Mouse (Mus musculus): Measurements from ENCODE around the gene Med25. TPM values are rescaled to one million over a fixed set of nuclear protein-coding genes. Genes with fewer than 3 reads are reported as not detected.

The Med25 gene
- total RNA-seq, 4 experiments from 2014 or later, result 79.8 to 88.1 (median 85.0) TPM

DNA sequence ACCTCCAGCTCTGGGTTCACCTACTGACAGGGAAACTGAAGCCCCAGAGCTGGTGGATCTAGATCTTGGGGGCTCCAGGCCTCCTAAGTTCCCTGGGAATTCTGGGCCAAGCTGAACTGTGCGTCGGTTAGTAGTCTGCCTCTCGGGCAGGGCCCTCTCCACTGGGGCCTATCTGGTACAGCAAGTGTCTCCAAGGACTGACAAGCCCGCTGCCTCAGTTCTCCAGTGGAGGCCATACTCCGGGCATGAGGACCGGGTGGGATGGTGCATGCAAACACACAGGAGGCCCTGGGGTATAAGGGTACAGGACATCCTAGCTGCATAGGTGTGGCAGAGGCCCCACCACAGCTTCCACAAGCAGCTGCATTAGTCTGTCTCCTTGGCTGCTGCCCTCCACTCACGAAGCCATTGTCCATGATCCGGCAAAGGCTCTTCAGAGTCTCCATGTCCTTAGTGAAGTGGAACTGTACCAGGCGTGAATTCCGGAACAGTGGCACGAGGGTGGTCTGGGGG lies 28.5 kb downstream of the Med25 start:
- no peak for DNase-seq (ENCODE audit: low spot score)

DNA sequence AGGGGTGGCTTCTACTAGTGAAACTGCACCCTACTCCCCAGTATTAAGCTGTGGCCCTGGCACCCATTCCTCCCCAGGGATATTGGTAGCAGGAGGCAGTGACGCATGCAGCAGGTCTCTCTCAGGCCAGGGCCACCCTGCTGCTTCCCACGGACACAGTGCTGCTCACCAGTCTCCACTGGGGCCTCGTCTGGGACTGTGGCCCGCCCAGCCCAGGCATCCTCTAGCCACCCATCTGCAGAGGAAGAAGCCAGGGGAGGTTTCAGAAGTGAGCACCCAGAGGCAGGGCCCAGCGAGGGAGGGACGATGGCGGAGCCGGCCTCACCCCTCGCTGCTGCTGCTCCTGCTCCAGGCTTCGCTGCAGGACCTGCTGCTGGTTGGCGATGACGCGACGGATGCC lies 29.3 kb downstream of the Med25 start:
- DNase-seq (ENCODE audit: low spot score), result no peak

GRCm38 (mm10) chr7:44862434-44862833 lies 30.1 kb downstream of the Med25 start:
- DNase-seq (ENCODE audit: low spot score), result no peak

DNA sequence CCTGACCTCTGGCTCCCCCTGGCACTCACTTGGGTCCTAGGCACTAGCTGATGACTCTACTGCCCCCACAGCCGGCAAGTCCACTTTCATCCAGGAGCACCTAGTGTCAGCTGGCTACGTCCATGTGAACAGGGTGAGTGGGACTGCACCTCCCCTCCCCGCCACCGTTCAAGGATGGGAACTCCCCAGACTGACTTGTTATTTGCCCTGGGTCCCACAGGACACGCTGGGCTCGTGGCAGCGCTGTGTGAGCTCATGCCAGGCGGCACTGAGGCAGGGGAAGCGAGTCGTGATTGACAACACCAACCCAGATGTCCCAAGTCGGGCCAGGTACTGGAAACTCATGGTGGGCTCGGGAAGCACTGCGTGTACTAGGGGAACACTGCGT lies 31.1 kb downstream of the Med25 start:
- no peak for DNase-seq (ENCODE audit: low spot score)

- no peak for DNase-seq (ENCODE audit: low spot score)
Observed at GRCm38 (mm10) chr7:44860576-44861428, 31.7 kb downstream of the Med25 start.

GRCm38 (mm10) chr7:44859896-44860295 lies 32.6 kb downstream of the Med25 start:
- no peak for DNase-seq (ENCODE audit: low spot score)

- DNase-seq (ENCODE audit: low spot score), result no peak
Observed at GRCm38 (mm10) chr7:44857905-44858304, 34.6 kb downstream of the Med25 start.

DNA sequence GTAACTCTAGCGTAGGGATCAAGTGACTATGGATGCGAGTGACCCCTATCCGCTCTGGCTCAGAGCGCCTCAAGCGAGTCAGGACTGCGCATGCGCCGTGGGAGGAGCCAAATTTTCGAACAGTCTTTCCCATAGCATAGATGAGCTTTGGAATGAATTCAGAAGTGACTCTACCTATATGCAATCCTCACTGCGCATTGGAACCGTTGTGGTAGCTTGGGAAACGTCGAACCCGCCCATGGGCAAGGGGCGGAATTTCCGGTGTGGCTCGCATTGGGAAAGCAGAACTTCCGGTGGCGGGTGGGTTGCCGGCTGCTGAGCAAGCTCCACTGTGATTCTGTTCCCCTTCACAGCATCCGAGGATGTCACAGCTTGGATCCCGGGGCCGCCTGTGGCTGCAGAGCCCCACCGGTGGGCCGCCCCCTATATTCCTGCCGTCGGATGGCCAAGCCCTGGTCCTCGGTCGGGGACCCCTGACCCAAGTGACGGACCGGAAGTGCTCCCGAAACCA lies 35.4 kb downstream of the Med25 start, which contains the start of gene Pnkp:
Gene Pnkp (plus strand): TSS at position 98 of the 511 bp plus-strand sequence.
- DNase-seq (ENCODE audit: low spot score), result peak; percentile 85

DNA sequence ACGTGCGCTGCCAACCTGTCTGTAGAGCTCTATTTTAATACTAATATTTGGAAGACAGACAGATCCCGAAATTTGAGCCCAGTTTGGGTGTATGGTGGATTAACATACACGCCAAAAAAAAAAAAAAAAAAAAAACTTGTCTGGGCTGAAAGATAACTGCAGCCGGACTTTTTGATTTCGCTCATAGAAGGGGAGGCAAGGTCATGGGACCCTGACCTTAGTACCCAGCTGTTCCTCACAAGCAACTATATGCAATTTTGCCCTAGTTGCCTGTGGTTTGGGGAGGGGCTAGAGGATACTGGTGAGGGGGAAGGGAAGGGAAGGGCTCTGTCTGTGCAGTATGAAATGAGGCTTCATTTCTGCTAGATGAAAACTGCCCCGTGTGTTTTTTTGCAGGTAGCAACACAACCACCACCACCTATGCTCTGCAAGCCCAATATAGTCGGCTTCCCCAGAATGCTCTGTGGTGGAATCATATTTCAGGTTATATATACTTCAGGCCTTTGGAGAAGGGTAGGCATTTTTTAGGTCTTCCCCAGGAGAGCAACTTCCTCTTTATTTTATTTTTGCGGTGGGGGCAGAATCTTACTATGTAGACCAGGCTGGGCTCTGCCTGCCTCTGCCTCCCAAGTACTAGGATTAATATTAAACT lies 36.1 kb downstream of the Med25 start:
- DNase-seq (ENCODE audit: low spot score), result no peak

DNA sequence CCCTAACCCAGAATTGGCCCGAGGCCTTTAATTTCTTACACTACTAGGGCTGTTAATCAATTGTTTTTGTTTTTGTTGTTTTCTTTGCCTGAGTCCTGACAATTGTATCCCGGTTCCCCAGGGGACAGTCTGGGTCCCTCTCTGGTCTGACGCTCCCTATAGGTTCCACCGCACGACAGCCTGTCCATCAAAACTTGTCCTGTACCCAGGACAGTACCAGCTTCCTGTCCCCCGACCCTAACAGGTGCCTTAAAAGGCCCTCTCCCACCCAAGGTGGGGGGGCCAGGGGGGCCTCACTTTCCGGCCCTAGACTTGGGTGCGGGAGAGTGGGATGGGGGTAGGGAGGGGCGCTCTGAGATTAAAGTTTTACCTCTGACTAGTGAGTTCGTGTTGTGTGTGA lies 37.5 kb downstream of the Med25 start:
- DNase-seq (ENCODE audit: low spot score), result no peak

GRCm38 (mm10) chr7:44854356-44855031 lies 38.0 kb downstream of the Med25 start:
- DNase-seq (ENCODE audit: low spot score), result peak; percentile 89

- no peak for DNase-seq (ENCODE audit: low spot score)
Observed at GRCm38 (mm10) chr7:44853596-44854355, 38.7 kb downstream of the Med25 start.

DNA sequence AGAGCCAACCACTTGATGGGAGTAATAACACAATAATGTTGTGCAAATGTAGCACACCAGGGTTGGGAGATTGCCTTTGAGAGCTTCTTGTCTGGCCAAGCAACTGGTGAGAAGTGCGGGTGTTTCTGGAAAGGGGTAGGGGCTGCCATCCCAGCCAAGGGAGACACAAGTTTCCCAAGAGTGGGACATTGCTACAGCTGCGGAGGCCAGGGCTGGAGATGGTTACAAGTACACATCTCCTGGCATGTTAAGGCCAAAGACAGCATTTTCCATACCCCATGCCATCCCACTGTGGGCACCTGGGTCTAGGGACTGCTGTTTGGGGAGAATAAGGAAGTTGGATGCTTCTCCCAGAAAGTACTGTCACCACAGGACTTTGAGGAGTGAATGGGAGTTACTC lies 39.4 kb downstream of the Med25 start:
- DNase-seq (ENCODE audit: low spot score), result no peak

DNA sequence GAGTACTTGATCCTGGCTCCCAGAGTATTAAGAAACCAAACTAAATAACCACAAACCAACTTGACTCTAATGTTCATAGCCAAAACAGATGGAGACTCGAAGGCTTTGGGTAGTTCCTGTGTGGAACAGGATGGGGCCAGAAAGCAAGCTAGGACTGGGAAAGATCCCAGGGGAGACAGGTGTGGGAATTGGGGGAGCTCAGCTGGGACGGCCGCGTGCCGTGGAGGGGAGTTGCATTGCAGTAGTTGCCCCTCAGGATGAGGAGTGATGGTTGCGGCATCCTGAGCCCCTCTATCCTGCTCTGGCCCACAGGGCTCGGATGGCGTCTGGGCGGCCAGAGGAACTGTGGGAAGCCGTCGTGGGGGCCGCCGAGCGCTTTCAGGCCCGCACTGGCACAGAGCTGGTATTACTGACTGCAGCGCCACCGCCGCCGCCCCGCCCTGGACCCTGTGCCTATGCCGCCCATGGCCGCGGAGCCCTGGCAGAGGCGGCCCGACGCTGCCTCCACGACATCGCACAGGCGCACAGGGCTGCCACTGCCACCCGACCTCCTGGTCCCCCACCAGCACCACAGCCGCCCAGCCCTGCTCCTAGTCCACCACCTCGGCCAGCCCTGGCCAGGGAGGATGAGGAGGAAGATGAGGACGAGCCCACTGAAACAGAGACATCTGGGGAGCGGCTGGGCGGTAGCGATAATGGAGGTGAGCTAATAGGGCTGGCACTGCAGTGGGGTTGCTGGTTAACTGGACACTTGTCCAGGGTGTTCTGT lies 40.1 kb downstream of the Med25 start:
- no peak for DNase-seq (ENCODE audit: low spot score)

GRCm38 (mm10) chr7:44851625-44852234 lies 40.8 kb downstream of the Med25 start:
- no peak for DNase-seq (ENCODE audit: low spot score)

- no peak for DNase-seq (ENCODE audit: low spot score)
Observed at GRCm38 (mm10) chr7:44850789-44851624, 41.5 kb downstream of the Med25 start.

DNA sequence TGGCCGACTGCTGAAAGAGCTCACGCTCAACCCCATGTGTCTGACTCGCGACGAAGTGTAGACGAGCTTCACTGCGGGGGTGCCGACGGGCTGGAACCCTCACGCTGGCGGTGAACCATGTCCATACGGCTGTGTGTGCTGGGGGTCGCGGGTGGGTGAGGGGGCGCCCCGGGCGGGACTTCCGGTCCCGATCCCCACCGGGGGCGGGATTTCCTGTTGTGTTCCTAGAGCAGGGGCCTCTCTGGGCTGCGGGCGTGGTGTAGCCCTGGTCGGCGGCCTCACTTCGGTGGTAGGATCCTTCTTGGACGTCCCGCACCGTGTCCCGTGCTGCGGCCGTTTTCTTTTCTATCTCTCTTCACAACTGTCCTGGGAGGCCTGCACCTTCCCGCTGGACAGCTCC lies 42.4 kb downstream of the Med25 start:
- no peak for DNase-seq (ENCODE audit: low spot score)

DNA sequence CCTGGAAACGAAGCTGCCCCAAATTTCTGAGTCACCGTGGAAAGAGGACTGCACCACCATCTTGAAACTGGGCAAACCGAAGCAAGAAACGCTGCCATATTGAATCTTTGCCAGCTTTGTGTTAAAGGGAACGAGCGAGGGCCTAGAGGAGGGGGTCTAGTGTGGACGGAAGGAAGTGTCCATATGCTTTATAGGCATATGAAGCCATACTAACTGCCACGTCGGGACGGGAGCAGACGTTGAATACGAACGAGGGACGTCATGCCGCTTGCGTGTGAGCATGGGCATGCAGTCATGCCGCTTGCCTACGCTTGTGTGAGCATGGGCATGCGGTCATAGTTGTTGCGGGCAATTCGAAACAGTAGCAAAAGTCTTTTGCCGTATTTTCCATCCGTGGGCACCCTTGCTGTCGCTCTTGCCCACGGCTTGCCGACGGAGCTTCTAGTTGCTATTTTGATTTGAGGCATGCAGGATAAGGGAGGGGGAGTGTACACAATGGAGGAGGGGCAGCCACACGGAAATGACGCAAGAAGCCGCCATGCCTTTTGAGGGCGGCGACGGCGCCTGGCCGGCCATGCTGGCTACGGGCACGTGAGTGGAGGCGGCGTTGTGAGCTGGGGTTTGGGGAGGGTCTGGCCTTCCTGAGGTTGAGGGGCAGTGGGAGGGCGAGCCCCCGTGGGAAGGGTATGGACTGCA lies 42.9 kb downstream of the Med25 start:
- peak; percentile 93 for DNase-seq (ENCODE audit: low spot score)
